Mouse (Mus musculus): ENCODE results near the gene Ccdc34.

The Ccdc34 gene

GRCm38 (mm10) chr2:110182248-110182647 is 164.6 kb downstream of the Ccdc34 start:
- no peak for DNase-seq

DNA sequence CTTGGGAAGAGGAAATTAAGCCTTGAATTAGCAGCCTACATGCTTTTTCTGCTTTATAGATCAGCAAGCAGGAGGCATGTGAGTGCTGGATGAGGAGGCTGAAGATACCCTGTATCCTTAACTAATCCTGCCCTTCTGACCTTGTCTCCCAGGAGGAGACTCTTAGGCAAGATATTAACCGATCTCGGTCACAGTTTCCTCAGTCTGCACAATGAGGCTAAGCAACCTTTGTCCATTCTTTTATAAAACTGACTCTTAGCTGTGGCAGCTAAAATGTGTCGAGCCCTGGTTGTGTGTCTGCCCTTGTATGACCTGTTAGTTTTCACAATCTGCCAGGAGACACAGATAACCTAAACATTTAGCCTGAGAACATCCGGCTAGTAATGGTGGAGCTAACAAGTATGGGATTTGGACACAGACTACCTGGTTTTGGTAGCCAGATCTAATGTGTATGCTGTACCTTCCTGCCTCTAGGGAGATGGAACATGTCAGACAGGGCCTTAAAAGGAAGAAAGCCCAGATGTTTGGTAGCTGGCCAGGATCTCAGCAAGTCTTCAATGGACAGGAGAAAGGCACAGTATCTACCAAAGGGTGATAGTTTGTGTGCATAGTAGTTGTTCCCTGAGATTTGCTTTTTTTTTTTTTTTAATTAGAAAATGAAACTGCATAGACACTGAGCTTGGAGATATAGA is 165.3 kb downstream of the Ccdc34 start:
- no peak for DNase-seq

DNA sequence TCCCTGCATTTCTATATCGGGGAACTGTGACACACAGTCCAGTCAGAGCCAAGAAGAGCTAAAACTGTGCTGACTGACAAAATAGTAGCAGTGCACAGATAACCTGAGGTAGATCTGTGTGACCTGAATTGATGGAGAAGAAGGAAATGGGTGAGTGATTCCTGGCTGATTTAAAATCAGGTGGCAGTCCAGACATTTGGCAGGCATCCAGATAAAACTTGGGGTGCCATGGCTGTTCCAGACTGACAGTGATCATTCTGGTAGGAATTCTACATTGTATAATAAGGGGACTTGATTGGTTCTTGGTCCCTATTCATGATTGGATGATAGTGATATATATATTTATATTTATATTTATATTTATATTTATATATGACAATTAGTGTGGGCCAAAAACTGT is 166.5 kb downstream of the Ccdc34 start:
- no peak for DNase-seq

- no peak for DNase-seq
Measured at GRCm38 (mm10) chr2:110186427-110186980, 168.9 kb downstream of the Ccdc34 start.

- no peak for DNase-seq
Measured at GRCm38 (mm10) chr2:110188696-110189397, 171.2 kb downstream of the Ccdc34 start.

- no peak for DNase-seq
Measured at GRCm38 (mm10) chr2:110190416-110190815, 172.8 kb downstream of the Ccdc34 start.

GRCm38 (mm10) chr2:110191186-110191690 is 173.6 kb downstream of the Ccdc34 start:
- DNase-seq, result no peak

DNA sequence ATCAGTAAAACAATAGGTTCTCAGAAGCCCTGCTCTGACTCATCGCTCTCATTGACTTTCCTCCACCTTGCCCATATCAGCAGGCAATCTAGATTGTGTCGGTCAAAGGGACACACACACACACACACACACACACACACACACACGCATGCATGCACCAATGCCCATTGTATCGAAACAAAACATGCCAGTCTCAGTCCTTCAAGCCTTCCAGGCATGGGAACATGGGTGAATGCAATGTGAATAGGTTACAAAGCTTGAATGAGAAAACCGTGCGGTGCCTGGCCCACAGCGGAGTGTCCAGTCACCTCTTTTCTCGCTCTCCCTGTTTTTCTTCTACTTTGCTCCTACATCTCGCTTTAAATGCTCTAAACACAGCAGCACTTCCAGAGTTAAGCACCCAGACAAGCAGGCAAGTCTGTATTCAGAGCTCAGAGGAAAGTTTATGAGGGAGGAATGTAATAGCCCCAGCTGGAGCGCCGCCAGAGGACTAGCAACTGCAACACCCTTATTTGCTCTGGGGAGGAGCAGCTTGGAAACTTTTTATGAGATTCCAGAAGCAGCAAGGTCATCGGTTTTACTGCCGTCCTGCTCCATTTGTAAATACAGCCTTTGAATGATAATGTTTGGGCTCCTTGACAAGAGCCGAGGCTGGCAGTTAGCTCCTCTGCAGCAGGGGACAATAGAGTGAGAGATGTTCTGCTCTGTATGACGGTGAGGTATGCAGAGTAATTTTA is 174.5 kb downstream of the Ccdc34 start:
- DNase-seq, result no peak

GRCm38 (mm10) chr2:110192702-110193312 is 175.2 kb downstream of the Ccdc34 start:
- no peak for DNase-seq

GRCm38 (mm10) chr2:110196551-110196950 is 178.9 kb downstream of the Ccdc34 start:
- no peak for DNase-seq

DNA sequence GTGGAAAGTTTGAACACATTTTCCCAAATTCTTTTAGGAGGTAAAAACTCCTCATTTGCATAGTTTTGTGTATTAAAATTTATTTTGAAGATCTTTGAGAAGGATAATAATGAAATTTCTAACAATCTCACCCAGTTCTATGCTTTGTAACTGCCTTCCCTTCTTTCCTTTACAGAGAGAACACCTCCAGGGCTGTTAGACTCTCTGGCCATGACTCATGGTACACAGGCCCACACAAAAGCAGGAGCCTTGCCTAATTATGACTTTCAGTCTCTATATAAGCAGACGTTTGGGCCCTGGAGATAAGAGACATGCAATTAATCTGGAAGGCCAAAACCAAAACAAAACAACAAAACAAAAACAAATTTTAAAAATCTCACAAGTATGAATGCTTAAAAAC is 182.0 kb downstream of the Ccdc34 start:
- DNase-seq, result no peak

GRCm38 (mm10) chr2:110201770-110202169 is 184.2 kb downstream of the Ccdc34 start:
- no peak for DNase-seq

DNA sequence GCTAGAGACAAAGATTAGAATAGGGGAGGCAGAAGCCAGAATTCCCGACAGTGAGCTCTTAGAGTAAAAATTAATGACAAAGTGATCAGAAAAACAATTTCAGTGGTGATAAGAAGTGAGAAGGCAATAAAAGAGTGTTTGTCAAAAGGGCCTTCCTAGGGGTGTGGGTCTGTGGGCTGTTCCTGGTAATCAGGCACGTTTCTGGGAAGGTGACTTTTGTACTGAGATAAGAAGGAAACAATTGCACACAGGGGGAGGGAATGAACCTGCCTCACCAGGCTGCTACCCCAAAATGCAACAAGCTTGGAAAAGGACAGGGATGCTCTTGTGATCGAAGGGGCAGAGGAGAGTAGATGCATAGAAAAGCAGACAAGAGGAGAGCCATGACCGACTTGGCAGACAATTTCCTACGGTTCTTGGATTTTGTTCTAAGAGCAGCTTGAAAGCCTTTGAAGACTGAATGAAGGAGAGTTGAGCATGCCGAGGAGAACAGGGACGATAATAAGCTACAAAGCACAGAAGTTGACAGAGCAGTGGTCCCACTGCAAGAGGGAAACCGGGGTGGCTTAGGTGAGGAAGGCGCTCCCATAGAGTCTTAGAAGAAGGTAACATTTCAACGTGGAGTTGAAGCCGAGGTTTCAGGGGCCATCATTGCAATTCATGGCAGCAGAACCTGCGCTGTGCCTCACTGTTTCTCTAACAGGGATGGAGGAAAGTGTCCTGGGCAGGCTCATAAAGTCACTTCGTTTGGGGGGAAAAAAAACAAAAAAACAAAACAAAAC is 185.3 kb downstream of the Ccdc34 start:
- no peak for DNase-seq

GRCm38 (mm10) chr2:110204169-110204568 is 186.6 kb downstream of the Ccdc34 start:
- DNase-seq, result no peak

GRCm38 (mm10) chr2:110204705-110205318 is 187.2 kb downstream of the Ccdc34 start:
- peak; percentile 66 for DNase-seq

- no peak for DNase-seq
Measured at GRCm38 (mm10) chr2:110210508-110211496, 193.2 kb downstream of the Ccdc34 start.

GRCm38 (mm10) chr2:110214278-110214677 is 196.7 kb downstream of the Ccdc34 start:
- DNase-seq, result no peak

- no peak for DNase-seq
Measured at GRCm38 (mm10) chr2:110214991-110215684, 197.5 kb downstream of the Ccdc34 start.

- DNase-seq, result no peak
Measured at GRCm38 (mm10) chr2:110215685-110216058, 198.1 kb downstream of the Ccdc34 start.

DNA sequence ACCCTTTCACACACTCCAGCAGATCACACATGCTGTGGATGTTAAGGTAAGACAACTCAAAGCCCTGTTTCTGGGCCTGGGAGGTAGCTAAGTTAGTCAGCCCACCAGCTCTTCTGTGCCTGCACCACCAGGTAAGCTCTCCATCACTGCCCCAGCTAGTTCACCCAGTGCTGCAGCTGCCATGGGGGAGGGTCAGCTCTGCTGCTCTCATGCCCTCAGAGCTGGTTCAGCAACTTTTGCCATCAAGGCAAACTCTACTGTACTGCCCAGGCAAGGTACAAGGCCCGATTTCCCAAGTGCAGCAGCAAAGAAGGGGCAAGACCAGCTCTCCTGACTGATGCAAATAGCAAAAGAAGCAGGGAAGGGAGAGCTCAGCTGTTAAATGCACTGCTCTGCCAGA is 202.9 kb downstream of the Ccdc34 start:
- DNase-seq, result no peak
